Mouse (Mus musculus) ES-E14 (cell line): Measurements from ENCODE around the gene Phykpl.

Source experiments
- CHD2 ChIP-seq: IDR thresholded peaks from 2 replicates; pipeline ENCODE4 v1.6.1; 2014; ENCODE audit warnings: mild to moderate bottlenecking, low read depth, low read length, inconsistent platforms
- ZNF384 ChIP-seq: IDR thresholded peaks from 2 replicates; pipeline ENCODE4 v1.6.1; 2012; ENCODE audit warnings: low read depth, low read length, inconsistent platforms

- TF ChIP-seq CHD2 (no peak), ZNF384 (no peak)
Observed at GRCm38 (mm10) chr11:51563276-51563675, 21.3 kb upstream of the Phykpl start.
